Mouse (Mus musculus): ENCODE results near the gene Cdk19. TPM values are rescaled to one million over a fixed set of nuclear protein-coding genes. Genes with fewer than 3 reads are reported as not detected.

The Cdk19 gene
- polyA plus RNA-seq (2017; shearing (Covaris generic)) = 10 to 100 TPM; 11.4 to 18.3 TPM

GRCm38 (mm10) chr10:40339351-40339964, at the start of gene Cdk19:
TSS of gene Cdk19 (plus strand) at chr10:40339564.
- ATAC-seq = no peak

GRCm38 (mm10) chr10:40292640-40293039, 46.7 kb upstream of the Cdk19 start:
- no peak for ATAC-seq

GRCm38 (mm10) chr10:40300648-40301171, 38.7 kb upstream of the Cdk19 start:
- ATAC-seq = peak; percentile 8

GRCm38 (mm10) chr10:40301181-40302075, 37.9 kb upstream of the Cdk19 start:
- ATAC-seq = peak; percentile 22

- peak; percentile 92 for ATAC-seq
Measured at GRCm38 (mm10) chr10:40302140-40302985, 37.0 kb upstream of the Cdk19 start, which contains the start of gene Amd1. TSS of gene Amd1 (minus strand) at chr10:40302186.

- ATAC-seq = no peak
Measured at GRCm38 (mm10) chr10:40305989-40306388, 33.4 kb upstream of the Cdk19 start.

GRCm38 (mm10) chr10:40307826-40308583, 31.4 kb upstream of the Cdk19 start:
- no peak for ATAC-seq

- peak; percentile 87 for ATAC-seq
Measured at GRCm38 (mm10) chr10:40309884-40310635, 29.3 kb upstream of the Cdk19 start.

- ATAC-seq = no peak
Measured at GRCm38 (mm10) chr10:40312781-40313180, 26.6 kb upstream of the Cdk19 start.

GRCm38 (mm10) chr10:40316841-40317585, 22.4 kb upstream of the Cdk19 start:
- no peak for ATAC-seq

- ATAC-seq = no peak
Measured at GRCm38 (mm10) chr10:40320306-40320705, 19.1 kb upstream of the Cdk19 start.

- ATAC-seq = no peak
Measured at GRCm38 (mm10) chr10:40328004-40328551, 11.3 kb upstream of the Cdk19 start.

GRCm38 (mm10) chr10:40330262-40330661, 9.1 kb upstream of the Cdk19 start:
- no peak for ATAC-seq

- no peak for ATAC-seq
Measured at GRCm38 (mm10) chr10:40332864-40333263, 6.5 kb upstream of the Cdk19 start.

- no peak for ATAC-seq
Measured at GRCm38 (mm10) chr10:40342036-40342435, 2.7 kb downstream of the Cdk19 start.

- no peak for ATAC-seq
Measured at GRCm38 (mm10) chr10:40346776-40347403, 7.5 kb downstream of the Cdk19 start.

GRCm38 (mm10) chr10:40347461-40347954, 8.1 kb downstream of the Cdk19 start:
- no peak for ATAC-seq

GRCm38 (mm10) chr10:40348566-40349536, 9.5 kb downstream of the Cdk19 start:
- ATAC-seq = peak; percentile 80
